Mouse (Mus musculus) T-helper 1 cell (primary cell): Measurements from ENCODE around the gene Calr.

Experiments
- in situ Hi-C: fragments of 300-600 bp; cut with MboI, MseI; formaldehyde crosslinking; loops from one replicate; pipeline ENCODE4 v1.15.1; 2025; ENCODE audit warnings: high pct_unique_total_duplicates

Gene Calr

GRCm38 (mm10) chr8:84815547-84815946 is 31.2 kb downstream of the Calr start:
- in situ Hi-C loops, result no loop called here

GRCm38 (mm10) chr8:84814555-84815441 is 31.9 kb downstream of the Calr start:
- in situ Hi-C loops, result loop anchor here (5.0 kb wide), 1 partner anchor 102 kb away; no protein-coding TSS in a partner anchor

- in situ Hi-C loops, result loop anchor here (5.0 kb wide), 1 partner anchor 102 kb away; no protein-coding TSS in a partner anchor
These were observed 32.5 kb downstream of the Calr start for GRCm38 (mm10) chr8:84814240-84814554.

GRCm38 (mm10) chr8:84813830-84814229 is 32.9 kb downstream of the Calr start:
- in situ Hi-C loops, result loop anchor here (5.0 kb wide), 1 partner anchor 102 kb away; no protein-coding TSS in a partner anchor

GRCm38 (mm10) chr8:84813059-84813458 is 33.7 kb downstream of the Calr start:
- in situ Hi-C loops, result loop anchor here (5.0 kb wide), 1 partner anchor 101 kb away; no protein-coding TSS in a partner anchor

GRCm38 (mm10) chr8:84811303-84811702 is 35.4 kb downstream of the Calr start:
- in situ Hi-C loops, result loop anchor here (5.0 kb wide), 1 partner anchor 99 kb away; no protein-coding TSS in a partner anchor

GRCm38 (mm10) chr8:84810896-84811295 is 35.8 kb downstream of the Calr start:
- in situ Hi-C loops, result loop anchor here (5.0 kb wide), 1 partner anchor 99 kb away; no protein-coding TSS in a partner anchor

- in situ Hi-C loops, result loop anchor here (5.0 kb wide), 1 partner anchor 98 kb away; no protein-coding TSS in a partner anchor
These were observed 36.8 kb downstream of the Calr start for GRCm38 (mm10) chr8:84809941-84810280.

- in situ Hi-C loops, result no loop called here
These were observed 37.4 kb downstream of the Calr start for GRCm38 (mm10) chr8:84809109-84809940.

GRCm38 (mm10) chr8:84806031-84806430 is 40.7 kb downstream of the Calr start:
- in situ Hi-C loops, result no loop called here

- in situ Hi-C loops, result loop anchor here (5.0 kb wide), 1 partner anchor 68 kb away; no protein-coding TSS in a partner anchor
These were observed 46.5 kb downstream of the Calr start, which contains the start of gene Nfix for GRCm38 (mm10) chr8:84799999-84800831. Gene Nfix, minus strand, starts transcription at chr8:84800344.

GRCm38 (mm10) chr8:84799136-84799931 is 47.4 kb downstream of the Calr start:
- in situ Hi-C loops, result loop anchor here (5.0 kb wide), 1 partner anchor 67 kb away; no protein-coding TSS in a partner anchor

GRCm38 (mm10) chr8:84798446-84799135 is 48.1 kb downstream of the Calr start:
- in situ Hi-C loops, result loop anchor here (5.0 kb wide), 1 partner anchor 66 kb away; no protein-coding TSS in a partner anchor

- in situ Hi-C loops, result loop anchor here (5.0 kb wide), 1 partner anchor 66 kb away; no protein-coding TSS in a partner anchor
These were observed 48.8 kb downstream of the Calr start for GRCm38 (mm10) chr8:84797971-84798370.

GRCm38 (mm10) chr8:84797256-84797797 is 49.4 kb downstream of the Calr start:
- in situ Hi-C loops, result loop anchor here (5.0 kb wide), 1 partner anchor 65 kb away; no protein-coding TSS in a partner anchor

- in situ Hi-C loops, result no loop called here
These were observed 52.2 kb downstream of the Calr start for GRCm38 (mm10) chr8:84794486-84794885.

- in situ Hi-C loops, result no loop called here
These were observed 52.8 kb downstream of the Calr start for GRCm38 (mm10) chr8:84793791-84794485.

GRCm38 (mm10) chr8:84793134-84793533 is 53.6 kb downstream of the Calr start:
- in situ Hi-C loops, result no loop called here
